Mouse (Mus musculus) layer of hippocampus, adult 2 months (tissue): ENCODE data around the gene Tmem123. TPM values are rescaled to one million over a fixed set of nuclear protein-coding genes. Genes with fewer than 3 reads are reported as not detected.
A peak's percentile ranks its signal among the peaks of the same experiment; 100 is the strongest.

Experiments
- DNase-seq, 2 experiments: peaks; one replicate each; pipeline ENCODE4 v3.0.0; 2022; ENCODE audit warnings: low spot score in 2 of 2
- H3K27ac ChIP-seq: fragments of 200-600 bp; 2 replicates; pipeline ENCODE4 v1.8.1; 2022
- H3K4me3 ChIP-seq: fragments of 200-600 bp; 2 replicates; pipeline ENCODE4 v1.8.1; 2022; ENCODE audit warnings: mild to moderate bottlenecking
- CTCF ChIP-seq: fragments of 200-600 bp; conservative IDR thresholded peaks from 2 replicates; pipeline ENCODE4 v1.8.1; 2022; ENCODE audit warnings: antibody characterized with exemption, mild to moderate bottlenecking, moderate library complexity
- total RNA-seq, 2 experiments: library from RNA; stranded (reverse); gene quantifications; 2 replicates each; pipeline ENCODE4 v1.2.3; 2021

Tmem123 gene
- total RNA-seq, 2 experiments from 2014 or later, result 9.9 to 11.1 TPM

- peak overlapping the region; percentile 76; the same call in 1 of the 2 replicates for H3K4me3 ChIP-seq
- TF ChIP-seq CTCF, result no peak
- peak overlapping the region; percentile 19 for H3K27ac ChIP-seq
- no peak for DNase-seq
These were observed 1.4 kb downstream of the Tmem123 start for GRCm38 (mm10) chr9:7765236-7765635.

DNA sequence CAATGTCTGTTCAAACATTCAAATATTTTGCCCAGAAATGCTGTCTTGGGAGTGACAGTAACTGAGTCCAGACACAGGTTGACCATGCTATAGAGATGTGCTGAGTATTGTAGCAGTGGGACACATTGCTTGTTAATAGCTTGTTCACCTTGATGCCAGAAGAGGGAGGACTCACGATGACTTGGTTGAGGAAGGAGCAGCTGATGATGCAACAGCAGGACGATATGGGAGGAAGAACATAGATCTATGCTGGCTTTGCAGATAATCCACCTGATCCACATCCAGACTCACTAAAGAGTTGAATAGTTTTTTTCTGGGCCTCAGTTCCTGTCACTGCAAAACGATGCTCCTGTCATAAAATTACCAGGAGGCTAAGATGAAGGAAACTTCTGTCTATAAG, 2.7 kb downstream of the Tmem123 start:
- DNase-seq, result no peak
- no peak for TF ChIP-seq CTCF
- no peak overlapping the region for H3K27ac ChIP-seq
- H3K4me3 ChIP-seq, result no peak overlapping the region

DNA sequence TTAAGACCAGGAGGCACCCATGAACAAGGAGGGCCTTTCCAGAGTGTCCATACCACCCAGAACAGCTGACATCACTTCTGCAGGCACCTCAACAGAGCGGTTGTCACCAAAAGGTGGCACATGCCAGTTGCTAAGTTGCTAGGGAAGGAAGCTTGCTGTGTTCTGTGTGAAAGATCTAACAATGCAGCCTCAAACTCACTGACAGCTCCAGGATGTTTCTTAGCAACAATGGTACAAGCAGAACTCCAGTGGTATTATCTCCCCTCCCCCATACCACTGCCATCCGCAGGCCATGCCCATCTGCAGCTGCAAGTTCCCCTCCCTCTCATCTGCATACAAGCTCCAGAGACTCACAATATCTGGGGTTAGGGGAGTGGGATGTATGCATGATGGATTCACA, 3.7 kb downstream of the Tmem123 start:
- Histone ChIP-seq H3K27ac (peak overlapping the region; percentile 46; the same call in 1 of the 2 replicates), H3K4me3 (no peak overlapping the region)
- DNase-seq, result no peak
- TF ChIP-seq CTCF, result no peak

GRCm38 (mm10) chr9:7769081-7769480, 5.2 kb downstream of the Tmem123 start:
- no peak for DNase-seq
- Histone ChIP-seq H3K4me3 (no peak overlapping the region), H3K27ac (no peak overlapping the region)
- no peak for TF ChIP-seq CTCF

DNA sequence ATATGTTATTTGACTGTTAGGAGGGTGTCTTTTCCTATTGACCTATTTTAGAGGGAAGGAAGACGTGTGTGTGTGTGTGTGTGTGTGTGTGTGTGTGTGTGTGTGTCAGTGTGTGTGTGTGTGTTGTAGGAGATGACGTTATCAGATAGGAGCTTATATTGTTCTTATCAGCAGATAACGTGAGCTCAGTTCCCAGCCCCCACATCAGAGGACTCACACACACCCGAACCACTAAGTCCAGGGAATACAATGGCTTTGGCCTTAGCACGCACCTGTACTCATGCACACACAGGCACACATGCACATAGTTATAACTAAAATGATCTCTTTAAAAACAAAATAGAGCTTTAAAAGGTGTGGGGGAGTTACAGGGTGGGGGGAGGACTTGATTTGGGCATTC, 5.7 kb downstream of the Tmem123 start:
- no peak for DNase-seq
- no peak overlapping the region for H3K4me3 ChIP-seq
- H3K27ac ChIP-seq, result no peak overlapping the region
- TF ChIP-seq CTCF, result no peak

- no peak overlapping the region for H3K27ac ChIP-seq
- no peak for TF ChIP-seq CTCF
- DNase-seq, result no peak
These were observed 8.5 kb downstream of the Tmem123 start for GRCm38 (mm10) chr9:7772361-7772760.

GRCm38 (mm10) chr9:7772773-7773454, 9.1 kb downstream of the Tmem123 start:
- H3K27ac ChIP-seq, result no peak overlapping the region
- no peak for TF ChIP-seq CTCF
- DNase-seq, result no peak
- no peak overlapping the region for H3K4me3 ChIP-seq

More at GRCm38 (mm10) chr9:7772361-7772760, 8.5 kb downstream of the Tmem123 start:
- no peak overlapping the region for H3K4me3 ChIP-seq

DNA sequence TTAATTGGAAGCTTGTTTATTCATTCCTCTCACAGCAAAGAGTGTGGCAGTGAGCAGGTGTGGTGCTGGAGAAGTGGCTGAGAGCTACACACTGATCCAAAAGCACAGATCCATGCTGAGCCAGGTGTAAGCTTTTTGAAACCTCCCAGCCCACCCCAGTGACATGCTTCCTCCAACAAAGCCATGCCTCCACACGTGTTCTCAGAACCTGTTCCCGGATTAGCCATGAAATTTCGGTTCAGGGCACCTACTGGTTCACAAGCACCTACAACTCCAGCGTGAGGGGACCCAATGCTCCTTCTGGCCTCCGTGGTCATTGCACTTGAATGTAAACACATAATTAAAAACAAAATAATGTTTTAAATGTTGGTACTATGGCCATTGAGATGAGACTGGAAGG, 9.8 kb downstream of the Tmem123 start:
- no peak for TF ChIP-seq CTCF
- no peak overlapping the region for H3K4me3 ChIP-seq
- DNase-seq, result no peak
- H3K27ac ChIP-seq, result no peak overlapping the region

GRCm38 (mm10) chr9:7774538-7774937, 10.7 kb downstream of the Tmem123 start:
- DNase-seq, result no peak

GRCm38 (mm10) chr9:7775011-7775410, 11.2 kb downstream of the Tmem123 start:
- TF ChIP-seq CTCF, result no peak
- no peak overlapping the region for H3K4me3 ChIP-seq
- H3K27ac ChIP-seq, result no peak overlapping the region
- DNase-seq, result no peak

More at GRCm38 (mm10) chr9:7774538-7774937, 10.7 kb downstream of the Tmem123 start:
- Histone ChIP-seq H3K27ac (no peak overlapping the region), H3K4me3 (no peak overlapping the region)
- no peak for TF ChIP-seq CTCF

GRCm38 (mm10) chr9:7775986-7776385, 12.1 kb downstream of the Tmem123 start:
- Histone ChIP-seq H3K27ac (no peak overlapping the region), H3K4me3 (no peak overlapping the region)
- no peak for TF ChIP-seq CTCF
- DNase-seq, result no peak

DNA sequence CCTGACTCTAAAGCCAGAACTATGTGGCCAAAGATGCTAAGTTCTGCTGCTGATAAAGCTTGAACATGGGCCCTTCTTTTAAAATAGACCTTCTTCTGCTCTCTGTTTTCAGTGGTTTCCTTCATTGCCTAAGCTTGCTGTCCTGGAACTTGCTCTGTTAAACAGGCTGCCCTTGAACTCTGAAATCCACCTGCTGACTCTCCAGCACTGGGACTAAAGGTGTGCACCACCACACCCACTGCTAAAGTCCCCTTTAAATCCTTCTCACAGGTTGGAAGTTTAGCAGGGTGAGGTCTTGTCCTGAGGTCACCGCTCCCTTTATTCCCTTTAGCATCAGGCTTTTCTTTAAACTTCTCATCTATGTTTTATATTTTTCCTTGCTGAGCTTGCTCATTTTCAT, 13.1 kb downstream of the Tmem123 start:
- DNase-seq, result no peak
- H3K27ac ChIP-seq, result no peak overlapping the region
- H3K4me3 ChIP-seq, result no peak overlapping the region
- no peak for TF ChIP-seq CTCF

- no peak for TF ChIP-seq CTCF
- Histone ChIP-seq H3K27ac (no peak overlapping the region), H3K4me3 (no peak overlapping the region)
- DNase-seq, result no peak
These were observed 13.8 kb downstream of the Tmem123 start for GRCm38 (mm10) chr9:7777652-7778051.

DNA sequence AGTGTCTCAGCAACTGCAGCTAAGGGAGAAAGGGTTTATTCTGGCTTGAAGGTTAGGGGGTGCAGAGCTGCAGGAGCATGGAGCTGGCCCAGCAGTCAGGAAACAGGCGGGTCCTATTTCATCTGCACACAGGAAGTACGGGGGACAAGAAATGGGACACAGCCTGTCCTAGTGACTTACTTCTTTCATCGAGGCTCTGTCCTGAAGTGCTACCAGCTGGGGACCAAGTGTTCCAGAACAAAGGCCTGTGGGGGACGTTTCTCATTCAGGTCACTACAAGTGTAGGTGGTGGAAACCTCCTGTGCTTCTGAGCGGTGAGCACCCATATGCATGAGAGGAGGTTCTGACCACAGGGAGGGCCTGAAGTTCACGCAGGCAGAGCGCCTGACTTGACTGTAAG, 14.9 kb downstream of the Tmem123 start:
- no peak overlapping the region for H3K27ac ChIP-seq
- TF ChIP-seq CTCF, result no peak
- DNase-seq, result no peak
- H3K4me3 ChIP-seq, result no peak overlapping the region
